Comparison of ENCODE assay signal across 8 mouse cellular contexts in genomic region chr12:54191181-54191580, GRCm38 (mm10). TPM values are rescaled to one million over a fixed set of nuclear protein-coding genes. Genes with fewer than 3 reads are reported as not detected.
DNase-seq lines count a peak whose midpoint lies in the region; ATAC-seq and TF ChIP-seq lines count a peak whose summit lies in the region.

No protein-coding gene starts in this region.

- H3K27ac ChIP-seq in heart, postnatal 0 days (ENCODE audit: low read depth): peak overlapping the region; percentile 92
- no peak overlapping the region for H3K27ac ChIP-seq in limb, embryonic 11.5 days (replicated peaks; ENCODE audit: low read depth, low read length)
- H3K27ac ChIP-seq in midbrain, embryonic 13.5 days: 0 out of 2 replicates have a peak overlapping the region, but pooled peaks have one; percentile 74

- intact Hi-C loops in left cerebral cortex, postnatal 36 days (cut with DNase I): loop anchor here (10.0 kb wide), 1 partner anchor 164 kb away; no protein-coding TSS in a partner anchor

- H3K4me2 ChIP-seq in heart, postnatal 0 days (ENCODE audit: low read depth, low read length): peak overlapping the region; percentile 70
- H3K4me2 ChIP-seq in limb, embryonic 11.5 days (ENCODE audit: low read depth, severe bottlenecking): peak overlapping the region; percentile 54
- peak overlapping the region; percentile 50 for H3K4me2 ChIP-seq in midbrain, embryonic 13.5 days (replicated peaks)

- peak; percentile 16 for DNase-seq in retina, postnatal 1 day
- DNase-seq in retina, embryonic 14.5 days (ENCODE audit: low spot score): no peak
- no peak for DNase-seq in heart, postnatal 0 days (ENCODE audit: low spot score)
- no peak for DNase-seq in limb, embryonic 11.5 days (ENCODE audit: low spot score)
- no peak for DNase-seq in left cerebral cortex, postnatal 36 days (ENCODE audit: low spot score in 2 of 2)
- DNase-seq in spleen, adult 18-20 months: no peak

- TF ChIP-seq EP300 in heart, postnatal 0 days (IDR thresholded peaks at IDR 0.05; ENCODE audit: low read depth): no peak

- H3K4me1 ChIP-seq in heart, postnatal 0 days (ENCODE audit: control insufficient read depth, insufficient read depth): peaks cover 77% of the 10 kb centered on the region
- H3K4me1 ChIP-seq in limb, embryonic 11.5 days (ENCODE audit: control insufficient read depth, insufficient read depth, low read length): peaks cover 22% of the 10 kb centered on the region
- H3K4me1 ChIP-seq in midbrain, embryonic 13.5 days (replicated peaks): peaks cover 40% of the 10 kb centered on the region

- H3K9ac ChIP-seq in heart, postnatal 0 days (replicated peaks; ENCODE audit: low read depth, low read length): no peak overlapping the region
- no peak overlapping the region for H3K9ac ChIP-seq in limb, embryonic 11.5 days (ENCODE audit: low read length)
- no peak overlapping the region for H3K9ac ChIP-seq in midbrain, embryonic 13.5 days (replicated peaks)

- H3K27me3 ChIP-seq in heart, postnatal 0 days (ENCODE audit: control insufficient read depth, insufficient read depth, low read length): no peaks in the 10 kb centered on the region
- H3K27me3 ChIP-seq in limb, embryonic 11.5 days (ENCODE audit: control insufficient read depth, insufficient read depth, low read length): no peaks in the 10 kb centered on the region
- peaks cover 5% of the 10 kb centered on the region; the same call in 1 of the 2 replicates for H3K27me3 ChIP-seq in midbrain, embryonic 13.5 days

- no peak for ATAC-seq in heart, postnatal 0 days (ENCODE audit: insufficient read depth, low read depth)
- ATAC-seq in limb, embryonic 11.5 days (ENCODE audit: insufficient number of reproducible peaks, low FRiP score, low TSS enrichment, low read depth): no peak
- no peak for ATAC-seq in midbrain, embryonic 13.5 days
- no peak for ATAC-seq in erythroid progenitor cell, adult 5-6 weeks (replicated peaks; ENCODE audit: low FRiP score, poor library complexity, severe bottlenecking)

- no peaks in the 10 kb centered on the region for H3K36me3 ChIP-seq in heart, postnatal 0 days (replicated peaks; ENCODE audit: control insufficient read depth, insufficient read depth, low read length)
- no peaks in the 10 kb centered on the region for H3K36me3 ChIP-seq in limb, embryonic 11.5 days (ENCODE audit: control insufficient read depth, insufficient read depth, low read length)
- H3K36me3 ChIP-seq in midbrain, embryonic 13.5 days: no peaks in the 10 kb centered on the region

- H3K4me3 ChIP-seq in heart, postnatal 0 days (ENCODE audit: low read depth, low read length): peak overlapping the region; percentile 39
- H3K4me3 ChIP-seq in limb, embryonic 11.5 days (ENCODE audit: low read depth, low read length): no peak overlapping the region
- H3K4me3 ChIP-seq in midbrain, embryonic 13.5 days (replicated peaks): no peak overlapping the region

- H3K9me3 ChIP-seq in heart, postnatal 0 days (replicated peaks; ENCODE audit: control insufficient read depth, low read length): no peaks in the 10 kb centered on the region
- H3K9me3 ChIP-seq in limb, embryonic 11.5 days (ENCODE audit: control insufficient read depth, low read length): no peaks in the 10 kb centered on the region
- H3K9me3 ChIP-seq in midbrain, embryonic 13.5 days: no peaks in the 10 kb centered on the region

- 36% methylated on average over 9 of the region's 9 CpGs for WGBS in heart, postnatal 0 days
- 36% methylated on average over 9 of the region's 9 CpGs for WGBS in limb, embryonic 11.5 days
- 55% methylated on average over 9 of the region's 9 CpGs for WGBS in midbrain, embryonic 13.5 days

- no peak for TF ChIP-seq CTCF in heart, postnatal 0 days (IDR thresholded peaks at IDR 0.05; ENCODE audit: low read depth)

RNA-seq across cellular contexts. Expression of gene Egln3, which starts 12.5 kb away (rescaled TPM):
- 56.8 and 61.4 TPM in 2 replicates for total RNA-seq in heart, postnatal 0 days (2014; rRNA removed; ENCODE audit: low replicate concordance)
- polyA plus RNA-seq in heart, postnatal 0 days (2015; fragmentation: Nextera tagmentation; extraction: Ambion mirVana): 12.4 and 13.5 TPM in 2 replicates
- polyA plus RNA-seq in limb, embryonic 11.5 days (2014; fragmentation: Nextera tagmentation; extraction: Ambion mirVana): 3.9 TPM in 2 replicates
- 3.9 and 4.0 TPM in 2 replicates for polyA plus RNA-seq in midbrain, embryonic 13.5 days (2015; fragmentation: Nextera tagmentation; extraction: Ambion mirVana)
- total RNA-seq in erythroid progenitor cell, adult 5-6 weeks (2015; ENCODE audit: low replicate concordance): 3.8 and 5.4 TPM in 2 replicates
- 0.68 and 0.90 TPM in 2 replicates for total RNA-seq in erythroid progenitor cell, adult 5-6 weeks (2017; ENCODE audit: low replicate concordance)
- 1 to 10 TPM; 9.1 to 9.9 TPM for total RNA-seq in left cerebral cortex, postnatal 36 days (2021)
